Mouse (Mus musculus) kidney, adult 18-20 months (tissue): ENCODE data around the gene Gm20388.
A peak's percentile ranks its signal among the peaks of the same experiment; 100 is the strongest.

Source experiments
- DNase-seq: peaks from one replicate; pipeline ENCODE4 v3.0.0; 2021

Gene Gm20388

DNA sequence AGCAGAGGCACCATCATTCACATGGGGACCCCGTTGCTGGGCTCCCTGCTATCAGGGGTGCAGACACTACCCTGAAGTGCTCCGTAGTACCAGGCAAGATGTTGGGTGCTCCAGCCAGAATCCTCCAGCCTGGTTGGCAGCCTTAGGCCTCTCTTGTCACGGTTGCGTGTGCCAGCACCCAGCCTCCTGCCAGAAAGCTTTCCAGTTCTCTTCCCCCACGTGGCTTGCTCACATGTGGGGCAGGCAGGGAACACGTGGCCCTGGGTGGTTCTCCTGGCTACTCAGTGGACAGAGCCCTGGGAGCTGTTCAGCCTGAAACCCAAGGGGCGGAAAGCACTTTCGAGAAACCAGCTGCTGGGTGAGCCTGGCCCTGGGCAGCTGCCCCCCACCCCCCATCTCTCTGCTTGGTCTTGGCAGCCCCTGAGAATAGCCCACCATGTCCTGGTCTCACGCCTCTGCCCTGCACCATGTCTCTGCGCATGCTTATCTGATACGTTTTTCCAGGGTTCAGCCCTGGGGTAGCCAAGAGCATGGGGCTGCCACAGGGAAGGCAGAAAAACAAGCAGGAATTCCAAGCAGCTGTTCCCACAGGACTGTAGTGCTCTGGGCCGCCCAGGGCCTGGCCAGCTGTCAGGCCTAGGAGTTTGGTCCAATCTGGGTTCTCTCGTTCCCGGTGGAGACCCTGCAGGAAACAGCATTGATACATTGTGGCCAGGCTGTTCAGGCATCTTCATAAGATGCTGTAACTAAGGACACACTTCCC lies 135.8 kb downstream of the Gm20388 start:
- peak; percentile 95 for DNase-seq

DNA sequence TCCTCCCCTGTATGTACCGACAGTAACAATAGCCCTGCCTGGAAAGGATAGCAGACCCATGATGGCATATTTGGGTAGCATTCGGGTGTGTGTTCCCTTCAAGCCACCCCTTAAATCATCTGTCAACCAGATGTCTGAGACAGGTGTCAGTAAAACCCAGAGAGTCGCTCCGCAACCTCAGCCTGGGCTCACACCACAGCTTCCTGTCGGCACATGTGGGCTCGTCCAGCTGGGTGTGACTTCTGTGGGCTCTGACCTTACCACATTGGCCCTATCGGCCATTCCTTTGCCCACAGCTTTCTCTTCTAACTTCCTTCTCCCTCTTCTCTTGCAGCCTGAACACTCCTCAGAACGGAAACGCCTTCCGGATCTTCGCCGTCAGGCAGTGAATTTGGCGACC lies 139.3 kb downstream of the Gm20388 start:
- DNase-seq = no peak

DNA sequence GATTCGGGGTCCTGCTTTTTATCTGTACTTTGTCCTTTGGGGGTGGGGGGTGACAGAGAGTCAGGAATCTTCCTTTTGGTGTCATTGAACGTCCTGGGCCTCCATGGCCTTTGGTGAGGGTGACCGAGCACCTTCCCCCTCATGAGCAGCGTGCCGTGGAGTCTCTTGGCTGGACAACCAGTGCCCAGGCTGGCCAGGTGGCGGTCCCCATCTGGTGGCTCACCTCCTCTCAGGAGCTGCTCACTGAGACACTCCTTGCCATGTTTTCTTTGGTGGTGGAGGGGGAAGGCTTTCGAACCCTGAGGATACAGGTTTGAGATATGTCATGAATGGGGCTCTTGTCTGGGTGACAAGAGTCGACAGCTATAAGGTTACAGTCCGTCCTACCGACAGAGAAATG lies 139.7 kb downstream of the Gm20388 start:
- DNase-seq = no peak

DNA sequence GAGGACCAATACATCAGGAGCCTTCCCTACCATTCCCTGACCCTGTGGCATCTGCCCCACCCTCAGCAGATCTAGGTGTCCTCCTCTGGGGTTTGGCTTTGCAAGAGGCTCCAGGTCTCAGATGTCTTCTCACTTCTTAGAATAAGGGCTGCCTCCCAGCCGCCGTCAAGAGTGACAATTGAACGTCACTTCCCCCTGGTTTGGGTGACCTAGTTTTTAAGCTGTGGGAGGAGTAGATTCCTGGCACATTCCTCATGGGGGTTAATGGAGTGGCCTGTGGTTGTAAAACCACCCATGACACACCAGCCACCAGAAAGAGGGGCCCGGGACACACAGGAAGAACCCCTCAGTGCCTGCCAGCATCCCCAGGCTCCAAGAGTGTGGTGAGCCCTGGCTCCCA lies 140.4 kb downstream of the Gm20388 start:
- DNase-seq = no peak

GRCm38 (mm10) chr8:120051908-120052307 lies 141.3 kb downstream of the Gm20388 start:
- DNase-seq = no peak

- DNase-seq = no peak
Observed at GRCm38 (mm10) chr8:120052318-120052717, 141.7 kb downstream of the Gm20388 start.

DNA sequence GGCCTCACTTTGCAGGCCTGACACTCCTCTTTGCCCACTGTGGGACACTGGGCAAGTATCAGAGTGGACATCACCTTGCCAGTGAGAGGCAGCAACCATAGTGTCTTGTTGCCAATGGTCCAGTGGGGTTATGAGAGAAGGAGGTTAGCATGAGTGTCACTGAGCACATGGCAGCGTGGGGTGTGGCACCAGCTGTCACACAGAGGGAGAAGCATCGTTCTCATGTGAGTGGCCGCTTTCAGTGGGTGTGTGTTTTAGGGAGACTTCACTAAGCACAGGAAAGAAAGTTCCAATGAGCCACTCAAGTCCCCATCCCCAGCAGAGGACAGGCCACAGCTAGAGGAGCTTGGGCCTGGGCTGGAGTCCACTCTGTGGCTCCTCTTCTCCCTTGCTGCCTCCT lies 144.2 kb downstream of the Gm20388 start:
- no peak for DNase-seq

DNA sequence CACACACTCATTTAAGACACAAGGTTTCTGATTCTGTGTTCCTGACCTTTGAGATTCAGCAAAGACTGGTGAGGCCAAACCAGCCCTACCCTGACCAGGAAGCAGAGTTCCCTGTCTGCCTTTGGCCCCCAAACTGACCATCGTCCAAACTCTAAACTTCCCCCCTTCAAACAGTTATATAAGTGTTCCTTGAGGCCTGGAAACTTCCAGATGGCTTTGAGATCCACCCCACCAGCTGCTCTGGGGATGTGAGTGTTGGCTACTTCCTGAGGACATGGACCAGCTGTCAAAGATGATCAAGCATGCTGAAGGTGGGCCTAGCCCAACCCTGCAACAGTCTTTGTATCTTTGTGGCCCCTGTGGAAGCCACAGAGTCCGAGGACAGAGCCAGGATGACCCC lies 146.4 kb downstream of the Gm20388 start:
- DNase-seq = no peak

- no peak for DNase-seq
Observed at GRCm38 (mm10) chr8:120062742-120063141, 152.1 kb downstream of the Gm20388 start.

GRCm38 (mm10) chr8:120063326-120063725 lies 152.7 kb downstream of the Gm20388 start:
- DNase-seq = no peak

DNA sequence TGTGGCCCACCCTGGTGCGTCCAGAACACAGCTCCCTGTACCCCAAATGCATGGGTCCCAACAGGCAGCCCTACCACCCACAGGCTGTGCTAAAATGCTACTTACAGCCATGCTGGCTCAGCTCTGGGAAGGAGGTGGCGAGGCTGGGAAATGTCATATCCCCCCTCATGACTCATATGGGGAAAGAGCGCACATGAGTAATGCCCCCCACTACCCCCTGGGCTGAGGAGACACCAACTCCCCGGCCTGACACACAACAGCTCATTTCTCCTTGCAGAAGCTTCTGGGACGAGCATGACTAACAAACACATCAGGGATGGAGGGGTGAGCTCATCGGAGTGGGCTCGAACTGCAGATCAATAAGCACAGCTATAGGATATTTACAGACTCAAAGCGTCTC lies 155.0 kb downstream of the Gm20388 start:
- no peak for DNase-seq

DNA sequence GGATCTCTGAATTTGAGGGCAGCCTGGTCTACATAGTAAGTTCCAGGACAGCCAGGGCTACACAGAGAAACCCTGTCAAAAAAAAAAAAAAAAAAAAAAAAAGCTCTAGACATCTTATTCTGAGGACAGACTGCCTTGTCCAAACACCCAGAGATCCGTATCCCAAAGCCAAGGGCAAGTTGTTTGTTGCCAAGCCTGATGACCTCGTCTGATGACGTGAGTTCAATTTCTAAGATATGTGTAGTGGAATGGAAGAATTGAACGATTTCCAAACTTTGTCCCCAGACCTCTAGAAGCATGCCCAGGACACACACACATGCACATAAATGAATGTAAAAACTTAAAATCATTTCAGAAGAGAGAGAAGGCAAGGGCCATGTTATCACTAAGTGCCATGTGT lies 155.6 kb downstream of the Gm20388 start:
- DNase-seq = no peak

DNA sequence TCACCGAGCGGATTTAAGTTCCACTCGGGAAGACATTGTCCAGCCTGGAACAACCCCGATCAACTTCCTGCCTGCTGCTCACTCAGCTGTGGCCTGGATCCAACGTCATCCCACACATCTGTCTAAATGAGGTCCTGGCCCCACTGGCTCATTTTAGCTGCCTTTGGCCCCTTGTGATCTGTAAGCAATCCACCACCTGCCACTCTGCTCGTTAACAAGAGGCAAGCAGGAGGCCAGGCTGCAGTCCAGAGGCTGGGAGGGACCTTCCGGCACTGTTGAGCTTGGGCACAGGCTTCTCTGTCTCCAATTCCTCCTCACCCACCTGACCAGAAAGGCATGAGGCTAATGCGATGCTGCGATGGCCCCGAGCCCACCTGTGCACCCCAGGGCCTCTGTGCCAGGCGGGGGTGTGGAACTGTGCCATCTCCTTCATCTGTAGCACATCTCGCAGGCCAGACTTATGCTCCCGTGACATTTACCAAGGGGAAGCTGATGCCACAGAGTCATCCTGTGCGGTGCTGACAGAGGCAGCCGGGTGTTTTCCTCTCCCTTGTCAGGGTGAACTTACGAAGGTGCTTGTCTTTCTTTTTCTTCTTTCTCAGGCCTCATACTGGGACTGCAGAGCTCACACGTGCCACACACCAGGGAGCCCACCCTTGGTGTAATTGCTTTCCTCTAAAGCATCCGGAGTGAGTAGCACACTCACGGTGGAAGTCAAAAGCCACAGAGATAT lies 157.5 kb downstream of the Gm20388 start:
- DNase-seq = peak; percentile 62

DNA sequence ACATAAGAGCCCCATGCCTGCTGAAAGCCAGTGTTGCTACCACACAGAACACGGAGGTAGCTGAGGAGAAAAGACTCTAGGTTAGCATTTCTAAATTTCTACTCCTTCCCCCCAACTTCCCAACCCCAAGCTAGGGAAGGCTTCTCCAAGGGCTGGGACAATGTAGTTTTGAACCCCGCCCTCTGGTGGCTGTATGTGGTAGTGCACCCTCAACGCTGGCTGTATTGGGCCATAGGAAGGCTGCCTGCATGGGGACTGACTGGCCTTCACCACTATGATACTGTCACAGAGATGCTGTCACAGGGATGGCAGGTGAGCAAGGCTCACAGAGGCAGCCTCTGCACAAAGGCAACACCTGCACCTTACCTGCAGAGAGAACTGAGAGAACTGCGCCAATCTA lies 161.0 kb downstream of the Gm20388 start:
- DNase-seq = peak; percentile 91

DNA sequence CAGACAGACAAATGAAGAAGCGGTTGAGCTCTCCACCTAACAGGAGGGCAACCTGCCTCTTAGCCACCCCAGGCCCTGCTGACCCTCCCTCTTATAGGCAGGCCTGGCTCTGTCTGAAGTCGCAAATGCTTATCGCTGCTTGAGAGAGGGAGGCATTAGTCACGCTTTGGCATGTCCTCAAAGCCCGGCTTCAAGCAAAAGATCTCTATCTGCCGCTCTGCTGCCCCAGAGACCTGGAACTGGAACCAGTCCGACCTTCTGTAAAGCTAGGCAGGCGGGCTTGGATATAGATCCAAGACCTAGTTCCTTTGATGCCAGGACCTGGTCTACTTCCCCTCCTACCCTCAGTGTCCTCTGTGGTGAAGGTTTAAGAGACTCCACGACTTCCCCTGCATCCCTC lies 161.6 kb downstream of the Gm20388 start:
- DNase-seq = peak; percentile 31

DNA sequence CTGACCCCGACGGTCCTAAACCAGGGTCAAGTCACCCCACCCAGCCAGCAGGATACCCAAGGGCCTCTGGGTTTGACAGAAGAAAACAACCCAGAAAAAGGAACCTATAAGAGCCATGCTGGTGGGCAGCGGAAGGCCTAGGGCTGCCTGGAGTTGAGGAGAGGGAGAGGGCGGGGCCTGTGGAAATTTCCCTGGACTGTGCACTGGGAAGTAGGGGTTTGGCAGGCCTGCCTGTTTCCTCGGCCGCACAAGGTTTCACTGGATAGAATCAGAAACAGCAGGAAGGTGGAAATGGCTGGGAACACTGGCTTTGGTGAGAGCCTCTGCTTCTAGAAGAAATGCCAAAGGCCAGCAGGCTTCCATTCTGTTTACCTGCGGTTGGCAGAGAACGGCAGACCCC lies 162.2 kb downstream of the Gm20388 start:
- peak; percentile 37 for DNase-seq

DNA sequence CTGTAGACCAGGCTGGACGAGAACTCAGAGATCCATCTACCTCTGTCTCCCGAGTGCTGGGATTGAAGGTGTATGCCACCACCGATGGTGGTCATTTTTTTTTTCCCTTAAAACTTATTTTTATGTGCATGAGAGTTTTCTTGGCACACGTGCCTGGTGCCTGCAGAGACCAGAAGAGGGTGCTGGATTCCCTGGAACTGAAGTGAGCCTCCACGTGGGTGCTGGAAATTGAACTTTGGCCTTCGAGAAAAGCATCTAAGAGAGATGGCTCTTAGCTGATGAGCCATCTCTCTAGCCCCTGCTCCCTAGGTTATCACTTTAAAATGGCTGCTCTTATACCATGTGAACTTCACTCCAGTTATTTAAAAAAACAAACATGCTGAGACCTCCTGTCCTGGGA lies 163.9 kb downstream of the Gm20388 start:
- DNase-seq = peak; percentile 42

- DNase-seq = no peak
Observed at GRCm38 (mm10) chr8:120075347-120075746, 164.7 kb downstream of the Gm20388 start.

DNA sequence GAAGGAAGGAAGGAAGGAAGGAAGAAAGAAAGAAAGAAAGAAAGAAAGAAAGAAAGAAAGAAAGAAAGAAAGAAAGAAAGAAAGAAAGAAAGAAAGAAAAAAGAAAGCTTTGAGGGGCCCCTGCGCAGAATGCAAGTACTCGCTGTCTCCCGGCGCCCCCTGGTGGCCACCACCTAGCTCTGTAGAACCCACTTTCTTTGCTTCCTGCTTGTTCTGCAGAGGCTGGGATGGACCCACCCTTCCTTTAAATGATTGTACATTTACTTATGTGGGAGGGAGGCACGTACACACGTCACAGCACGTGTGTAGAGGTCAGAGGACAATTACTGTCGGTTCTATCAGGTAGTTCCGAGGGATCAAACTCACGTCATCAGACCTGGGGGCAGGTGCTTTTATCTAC lies 167.4 kb downstream of the Gm20388 start:
- peak; percentile 81 for DNase-seq

GRCm38 (mm10) chr8:120079361-120079760 lies 168.7 kb downstream of the Gm20388 start:
- DNase-seq = no peak

- DNase-seq = no peak
Observed at GRCm38 (mm10) chr8:120083261-120083660, 172.6 kb downstream of the Gm20388 start.

DNA sequence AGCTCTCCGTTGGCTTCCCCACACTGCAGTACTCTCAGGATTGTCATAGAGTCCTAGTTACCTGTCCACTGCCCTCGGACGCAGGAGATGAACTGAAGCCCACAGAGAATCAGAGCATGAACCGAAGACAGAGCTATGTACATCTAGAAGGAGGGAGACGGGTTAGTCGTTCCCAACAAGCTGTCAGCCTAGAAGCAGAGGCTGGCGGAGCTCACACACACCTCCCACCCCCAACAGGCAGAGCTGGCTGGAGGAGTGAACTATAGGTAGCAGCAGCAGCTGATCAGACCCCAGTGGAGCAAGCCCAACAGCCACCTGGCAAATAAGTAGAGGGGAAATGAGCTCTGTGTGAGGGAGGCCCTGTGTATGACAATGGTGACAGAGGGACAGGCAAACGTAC lies 174.1 kb downstream of the Gm20388 start:
- DNase-seq = no peak

GRCm38 (mm10) chr8:120089511-120089910 lies 178.9 kb downstream of the Gm20388 start:
- DNase-seq = no peak

DNA sequence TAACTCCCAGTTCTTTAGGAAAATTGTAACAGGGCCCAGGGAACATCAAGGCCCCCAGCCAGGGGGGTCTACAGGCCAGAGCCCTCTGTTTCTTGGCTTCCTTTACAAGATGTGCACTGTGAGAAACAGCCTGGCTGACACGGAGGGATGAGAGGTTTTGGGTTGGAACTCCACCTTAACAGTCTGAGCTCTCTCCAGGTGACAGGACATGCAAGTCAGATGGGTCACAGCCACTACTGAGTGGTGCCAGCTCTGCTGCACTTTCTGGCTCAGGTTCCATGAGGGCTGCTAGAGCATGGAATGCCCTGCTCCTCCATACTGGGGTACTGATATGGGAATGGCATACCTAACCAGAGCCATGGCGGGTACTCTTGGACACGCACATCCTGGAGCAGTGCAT lies 180.4 kb downstream of the Gm20388 start:
- DNase-seq = no peak

DNA sequence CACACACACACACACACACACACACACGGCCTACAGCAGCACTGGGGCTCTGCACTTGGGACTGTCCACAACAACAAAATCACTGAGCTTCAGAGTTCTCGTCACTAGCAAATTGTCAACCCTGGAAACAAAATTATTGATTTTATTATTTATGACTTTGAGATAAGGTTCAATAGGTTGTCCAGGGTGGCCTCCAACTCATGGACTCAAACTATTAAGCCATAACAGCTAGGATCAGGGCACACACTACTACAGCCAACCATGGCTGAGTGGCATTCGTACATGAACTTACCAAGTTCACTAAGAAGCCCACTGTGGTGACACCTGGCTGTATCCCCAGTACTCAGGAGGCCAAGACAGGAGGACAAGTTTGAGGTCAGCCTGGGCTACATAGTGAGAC lies 182.5 kb downstream of the Gm20388 start:
- no peak for DNase-seq
